Mouse (Mus musculus) lung, adult 2 months (tissue): ENCODE measurements around the gene Apip.
A peak's percentile ranks its signal among the peaks of the same experiment; 100 is the strongest.

ENCODE experiments used
- CTCF ChIP-seq: fragments of 200-500 bp; IDR thresholded peaks from 2 replicates; pipeline ENCODE4 v1.5.1; 2011; ENCODE audit warnings: mild to moderate bottlenecking, low read length, control low read depth; ENCODE audit not compliant: insufficient read depth
- POLR2A ChIP-seq: fragments of 200-500 bp; IDR thresholded peaks from 2 replicates; pipeline ENCODE4 v1.6.1; 2011; ENCODE audit warnings: low read depth, mild to moderate bottlenecking, control low read depth, low read length, borderline replicate concordance; ENCODE audit errors: extremely low read depth

GRCm38 (mm10) chr2:103073219-103073982, at the start of gene Apip, which contains the start of gene Pdhx:
- TF ChIP-seq POLR2A (peak; percentile 82), CTCF (no peak)
